Mouse (Mus musculus) cerebellum, adult 9-10 months (tissue): ENCODE measurements at regions not wholly inside any gene's neighbourhood (a gene's known extent, or its start where the extent isn't known, plus 50 kb on each side); places are given as distances from the start of the nearest gene placed in this dataset.

ENCODE experiments used
- DNase-seq: peaks from one replicate; pipeline ENCODE4 v3.0.0; 2022

DNA sequence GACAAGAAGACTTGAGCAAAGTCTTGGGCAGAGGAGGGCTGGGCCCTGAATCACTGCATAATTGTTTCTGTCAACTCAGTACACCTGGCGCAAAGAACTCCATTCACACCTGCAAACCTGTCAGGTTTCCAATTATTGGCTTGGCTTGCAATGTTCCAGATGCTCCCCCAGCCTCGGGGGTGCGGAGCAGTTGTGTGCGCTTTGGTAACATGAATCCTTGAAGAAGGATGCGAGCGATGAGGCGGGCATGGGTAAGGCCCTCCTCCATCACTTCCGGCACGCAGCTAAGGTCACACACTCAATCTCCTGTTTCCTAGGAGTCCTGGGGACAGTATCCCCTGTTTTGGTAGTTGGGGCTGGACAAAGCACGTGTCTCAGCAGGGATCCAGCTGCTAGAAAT lies 81.6 kb upstream of the Pcdh8 start:
- DNase-seq, result no peak

DNA sequence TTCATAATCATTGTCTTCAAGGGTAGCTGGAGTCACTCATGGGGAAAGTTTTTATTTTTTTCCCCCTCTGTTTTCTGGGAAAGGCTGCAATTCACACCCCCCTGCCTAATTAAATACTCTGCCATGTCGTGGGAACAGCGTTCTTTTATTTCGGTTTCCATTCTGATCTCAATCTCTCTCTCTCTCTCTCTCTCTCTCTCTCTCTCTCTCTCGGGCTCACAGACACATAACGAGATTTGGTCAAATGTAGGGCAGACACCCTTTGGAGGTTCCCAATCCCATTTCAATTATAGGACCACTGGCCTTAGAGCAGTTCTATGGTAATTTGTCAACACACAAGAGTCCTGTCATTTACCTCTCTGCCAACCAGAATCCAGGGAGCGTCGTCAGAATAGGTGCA lies 80.7 kb upstream of the Pcdh8 start:
- no peak for DNase-seq

DNA sequence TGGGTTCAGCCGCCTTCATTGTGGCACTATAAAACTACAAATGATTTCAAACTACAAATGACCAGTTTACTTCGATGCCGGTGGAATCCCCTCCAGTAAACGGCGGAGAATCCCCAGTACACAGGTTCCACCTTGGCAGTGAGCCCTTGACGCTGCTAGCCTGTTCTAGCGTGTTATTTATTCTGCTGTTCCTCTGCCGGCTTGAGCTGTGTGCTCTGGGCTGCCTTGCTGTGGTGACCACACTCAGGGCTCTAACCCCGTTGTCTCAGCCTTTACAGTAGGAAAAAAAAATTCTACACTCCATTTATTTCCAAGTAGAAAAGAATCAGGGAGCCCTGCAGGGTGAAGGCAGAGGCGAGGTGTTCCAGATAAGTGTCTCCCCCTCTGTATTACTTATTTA lies 80.1 kb upstream of the Pcdh8 start:
- no peak for DNase-seq

DNA sequence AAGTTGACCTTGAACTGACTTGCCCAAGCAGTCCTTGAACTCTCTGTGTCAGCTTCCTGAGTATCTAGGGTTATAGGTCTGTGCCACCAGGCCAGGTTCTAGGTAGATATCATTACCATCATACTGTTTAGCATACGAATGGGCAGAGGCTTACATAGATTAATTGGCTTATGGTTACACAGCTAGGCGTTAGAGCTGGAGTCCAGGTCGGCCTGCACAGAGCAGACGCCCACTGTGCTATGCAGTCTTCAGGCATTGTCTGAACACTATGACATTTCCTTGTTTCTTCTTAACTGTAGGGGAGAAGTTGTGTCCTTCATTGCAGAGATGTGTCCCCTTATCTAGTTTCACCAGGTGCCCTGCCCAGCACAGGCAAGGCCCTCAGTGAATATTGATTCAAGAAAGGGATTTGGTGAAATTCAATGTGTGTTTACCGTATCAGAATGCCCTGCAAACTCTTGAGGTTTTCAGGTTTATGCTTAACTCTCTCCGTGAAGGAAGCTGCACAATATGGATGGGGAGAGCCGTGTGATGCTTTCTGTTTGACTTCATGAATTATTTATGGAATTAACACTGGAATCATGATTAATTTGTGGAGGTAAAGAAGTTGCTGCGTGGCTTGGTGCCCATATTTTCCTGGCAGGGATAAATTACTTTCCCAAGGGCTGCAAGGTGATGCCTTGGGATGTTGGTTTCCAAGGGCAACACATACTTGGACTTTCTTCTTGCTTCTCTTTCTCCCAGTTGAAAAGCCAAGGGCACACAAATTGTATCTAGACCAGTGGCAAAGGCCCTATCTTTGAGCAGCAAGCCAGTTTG lies 78.7 kb upstream of the Pcdh8 start:
- no peak for DNase-seq

DNA sequence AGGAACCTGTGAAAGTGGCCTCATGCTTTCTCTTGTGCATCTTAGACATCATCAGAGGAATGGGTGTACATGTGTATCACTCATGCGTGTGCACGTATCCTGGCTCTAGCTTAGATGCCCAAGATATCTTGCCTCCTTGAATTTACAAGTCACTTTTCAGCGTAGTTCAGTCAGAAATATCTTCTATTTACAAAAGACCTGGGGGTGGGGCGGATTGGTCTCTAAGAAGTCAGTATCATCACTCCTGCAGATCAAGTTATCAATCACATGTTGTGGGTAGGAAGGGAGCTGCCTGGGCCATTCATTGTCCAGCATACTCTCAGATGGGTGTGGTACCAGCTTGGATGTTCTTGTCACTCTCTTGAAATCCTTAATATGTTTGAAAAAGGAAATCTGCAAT lies 77.0 kb upstream of the Pcdh8 start:
- no peak for DNase-seq

DNA sequence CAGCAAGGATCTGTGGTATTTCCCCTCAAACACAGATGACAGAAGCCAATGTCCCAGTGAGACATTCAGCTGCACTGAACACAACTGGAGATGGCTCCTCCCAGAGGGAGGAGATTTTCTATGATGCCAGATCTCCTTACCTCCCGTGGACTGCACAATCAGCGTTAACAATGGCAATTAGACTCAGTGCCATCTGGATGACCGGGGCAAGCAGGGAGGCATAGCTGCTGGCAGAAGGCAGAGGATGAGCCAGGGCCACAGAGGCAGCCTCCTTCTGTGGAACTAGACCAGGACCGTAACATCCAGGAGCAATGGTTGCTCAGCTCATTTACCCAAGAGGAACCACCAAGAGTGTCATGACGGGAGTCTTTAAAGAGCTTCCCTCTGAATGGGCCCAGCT lies 73.2 kb upstream of the Pcdh8 start:
- no peak for DNase-seq

DNA sequence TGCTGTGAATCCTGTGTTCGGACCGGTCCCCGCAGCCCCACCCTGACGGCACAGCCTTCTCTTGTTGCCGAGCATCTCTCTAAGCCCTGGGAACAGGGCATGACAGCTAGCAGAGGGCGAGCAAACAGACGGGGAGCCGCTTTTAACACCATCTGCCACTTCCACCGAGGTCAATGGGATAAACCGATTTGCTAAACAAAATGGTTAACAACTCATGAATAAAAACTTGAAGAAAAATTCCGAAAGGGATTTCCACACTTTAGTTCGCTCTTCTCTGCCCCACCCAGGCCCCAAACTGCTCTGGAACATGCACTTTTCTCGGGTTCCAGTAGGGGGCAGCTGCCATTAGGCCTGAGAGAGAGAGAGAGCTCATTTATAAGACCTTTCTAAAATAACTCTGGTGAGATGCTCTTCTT lies 72.0 kb upstream of the Pcdh8 start:
- peak; percentile 41 for DNase-seq

DNA sequence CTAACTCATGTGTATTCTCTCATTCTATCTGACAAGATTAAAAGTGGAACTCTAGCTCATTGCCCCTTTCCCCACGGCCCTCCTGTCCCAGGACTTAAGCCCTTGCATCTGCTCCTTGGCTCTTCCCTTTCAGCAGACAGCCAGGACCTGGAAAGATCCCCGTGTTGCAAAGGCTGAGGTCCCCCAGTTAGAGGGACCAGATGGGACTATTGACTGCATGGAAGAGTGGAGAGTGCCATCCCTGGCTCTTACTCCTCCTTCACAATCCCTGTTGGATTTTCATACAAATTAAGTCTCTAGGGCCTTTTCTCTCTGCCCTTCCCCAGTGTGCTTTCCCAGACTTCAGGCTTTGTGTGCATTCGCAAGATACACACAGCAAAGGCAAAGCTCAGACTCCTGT lies 71.6 kb upstream of the Pcdh8 start:
- DNase-seq, result no peak

DNA sequence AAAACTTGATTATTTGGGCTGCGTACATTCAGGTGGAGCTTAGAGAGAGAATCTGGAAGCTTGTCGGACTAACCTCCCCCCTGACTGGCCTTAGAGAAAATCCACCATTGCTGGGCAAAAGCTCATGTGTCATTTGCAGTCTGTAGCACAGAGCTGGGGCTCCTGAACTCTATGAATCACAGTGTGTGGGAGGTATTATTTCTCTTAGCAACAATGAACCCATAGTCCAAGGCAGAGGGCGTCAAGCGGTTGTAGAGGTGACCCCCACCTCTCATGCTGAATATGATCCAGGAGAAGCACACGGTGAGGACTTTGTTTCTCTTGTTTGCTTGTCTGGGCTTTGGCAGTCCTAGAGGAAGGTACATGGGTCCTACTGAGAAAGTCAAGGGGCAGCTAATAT lies 66.0 kb upstream of the Pcdh8 start:
- no peak for DNase-seq

DNA sequence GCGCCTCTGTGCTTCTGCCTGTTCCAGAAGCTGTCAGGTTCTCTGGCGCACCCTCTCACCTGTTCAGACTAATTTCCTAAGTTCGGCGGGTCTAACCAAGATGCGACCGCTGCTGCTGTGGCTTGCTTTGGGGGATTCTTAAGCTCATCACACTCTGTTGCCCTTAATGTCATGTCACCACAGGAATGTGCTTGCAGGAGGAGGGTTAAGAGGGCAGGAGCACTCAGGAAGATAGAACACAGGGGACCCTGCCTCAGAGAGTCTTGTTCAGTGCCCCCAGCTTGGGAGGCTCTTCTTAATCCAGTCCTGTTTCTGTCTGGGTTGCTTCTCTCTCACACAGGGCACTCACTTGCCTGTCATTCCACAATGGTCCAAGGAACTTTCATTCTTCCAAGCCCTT lies 65.1 kb upstream of the Pcdh8 start:
- DNase-seq, result no peak

DNA sequence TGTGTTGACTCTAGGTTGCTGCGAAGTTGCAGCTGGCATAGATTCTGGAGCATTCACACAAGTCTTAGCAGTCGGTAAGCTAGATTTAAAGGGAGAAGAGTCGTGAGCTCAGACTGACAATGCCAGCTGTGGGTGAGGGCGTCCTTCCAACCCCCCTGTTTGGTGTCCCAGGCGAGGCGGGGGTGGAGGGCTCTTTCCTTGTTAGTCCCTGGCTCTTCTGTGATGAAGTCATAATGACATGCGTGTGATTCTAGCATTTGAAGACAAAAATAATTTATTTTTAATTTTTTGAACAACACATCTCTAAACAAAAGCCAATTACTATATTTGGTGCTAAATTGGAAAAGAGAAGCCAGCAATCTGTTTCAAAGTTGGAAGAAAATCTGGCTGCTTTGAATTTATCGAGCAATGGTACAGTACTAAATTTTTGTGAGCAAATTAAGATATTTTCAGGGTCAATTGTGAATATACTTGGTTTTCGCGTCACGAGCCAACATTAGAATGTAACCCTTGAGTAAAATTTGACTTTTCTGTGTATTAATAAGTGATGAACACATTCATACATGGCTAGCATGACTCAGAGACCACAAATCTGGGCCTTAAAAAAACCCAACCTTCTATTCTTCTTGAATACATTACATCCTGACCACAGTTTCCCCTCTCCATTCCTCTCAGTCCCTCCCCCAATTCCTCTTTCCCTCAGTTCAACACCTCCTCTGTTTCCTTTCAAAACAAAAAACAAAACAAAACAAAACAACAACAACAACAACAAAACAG lies 53.7 kb upstream of the Pcdh8 start:
- DNase-seq, result no peak

DNA sequence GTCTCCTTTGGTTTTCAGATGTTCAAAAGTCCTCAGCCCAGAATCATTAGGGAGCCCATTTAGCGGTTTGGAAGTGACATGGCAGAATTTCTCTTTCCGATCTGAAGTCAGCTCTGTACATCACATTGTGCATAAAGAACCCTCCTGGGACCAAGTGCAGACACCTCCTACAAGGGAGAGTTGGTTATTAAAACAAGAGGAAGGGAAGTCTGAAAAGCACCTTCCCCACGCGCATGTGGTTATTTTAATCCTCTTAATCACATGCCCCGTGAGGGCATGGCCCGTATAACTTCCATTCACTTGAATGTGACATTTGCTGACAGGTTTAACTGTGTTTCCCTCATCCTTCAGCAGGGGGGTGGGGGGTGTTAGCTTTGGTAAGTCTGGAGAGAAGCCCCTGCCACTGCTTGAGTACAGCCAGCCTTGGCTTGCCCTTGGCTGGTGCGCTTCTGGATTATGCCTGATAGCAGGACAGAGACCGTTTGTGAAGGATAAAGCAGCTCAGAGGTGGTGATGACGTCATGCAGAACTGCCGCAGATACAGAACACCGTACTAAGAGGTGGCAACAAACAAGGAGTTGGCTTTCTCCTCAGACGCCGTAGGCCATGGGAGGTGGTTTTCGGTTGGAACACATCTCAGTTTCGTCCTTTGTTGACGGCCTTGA lies 51.5 kb upstream of the Pcdh8 start:
- no peak for DNase-seq

DNA sequence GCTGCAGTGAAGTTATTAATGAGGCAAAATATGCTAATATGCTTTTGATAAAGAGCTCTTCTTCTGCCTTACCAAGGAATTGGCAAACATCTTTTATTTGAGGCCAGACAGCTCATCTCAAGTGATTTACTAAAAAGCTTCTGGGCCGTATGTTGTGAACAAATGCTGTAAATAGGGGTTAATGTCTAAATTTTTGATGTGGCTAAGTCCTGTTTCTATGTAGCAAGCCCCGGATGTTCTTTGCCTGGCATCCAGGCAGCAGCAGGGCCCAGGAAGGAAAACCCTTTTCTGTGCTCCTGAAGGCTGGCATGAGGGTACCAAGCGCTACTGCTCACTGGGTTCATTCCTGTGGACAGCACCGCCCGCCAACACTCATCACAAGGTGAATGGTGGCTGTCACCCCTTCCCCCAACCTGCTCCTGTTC lies 50.9 kb upstream of the Pcdh8 start:
- DNase-seq, result no peak

DNA sequence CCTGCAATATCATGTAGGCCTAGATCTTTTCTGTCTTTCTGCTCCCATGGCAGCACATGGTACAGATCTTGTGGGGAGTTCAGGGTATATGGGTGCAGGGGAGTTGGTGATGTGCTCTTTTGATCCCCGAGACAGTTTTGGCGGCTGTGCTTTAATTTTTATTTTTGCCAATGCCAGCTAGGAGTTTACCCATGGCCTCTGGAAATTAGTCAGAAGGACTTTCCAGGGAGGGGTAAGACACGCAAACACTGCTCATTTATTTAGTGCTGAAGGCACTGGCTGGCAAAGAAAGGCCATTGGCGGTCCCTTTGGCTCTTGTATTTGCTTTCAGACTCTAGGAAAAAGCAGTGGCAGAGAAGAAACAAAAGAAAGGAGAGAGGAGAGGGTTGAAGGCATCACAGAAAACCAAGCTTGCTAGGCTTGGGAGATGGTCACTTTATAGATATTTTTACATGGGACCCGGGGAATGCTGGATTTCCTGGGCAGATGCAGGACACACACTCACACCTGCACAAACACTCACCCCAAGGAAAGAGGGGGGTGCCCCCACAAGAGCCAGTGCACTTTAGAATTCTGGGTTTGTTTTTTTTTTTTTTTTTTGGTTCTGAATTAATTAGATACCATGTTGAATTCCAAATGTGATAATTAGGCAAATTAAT lies 50.4 kb upstream of the Pcdh8 start:
- DNase-seq, result no peak
